Mouse (Mus musculus) gastrocnemius, postnatal 25 days (tissue): Measurements from ENCODE around the gene 1810062G17Rik. TPM values are rescaled to one million over a fixed set of nuclear protein-coding genes. Genes with fewer than 3 reads are reported as not detected.

Experiments
- DNase-seq: peaks from one replicate; pipeline ENCODE4 v3.0.0; 2022
- microRNA-seq, 2 experiments: library from miRNA; unstranded; fragments of <30 nt; microRNA quantifications; one replicate each; pipeline ENCODE4 v1.2.0; 2021; ENCODE audit warnings: borderline replicate concordance in 2 of 2
- total RNA-seq, 2 experiments: library from RNA; stranded (reverse); gene quantifications; 1 replicate in 1 of 2; 2 replicates in 1 of 2; pipeline ENCODE4 v1.2.3; 2021

Gene 1810062G17Rik
- total RNA-seq, 2 experiments from 2014 or later: not detected

- no peak for DNase-seq
Observed at GRCm38 (mm10) chr3:36505306-36505705, 29.6 kb downstream of the 1810062G17Rik start.

- DNase-seq: no peak
Observed at GRCm38 (mm10) chr3:36505809-36506735, 30.3 kb downstream of the 1810062G17Rik start.

- no peak for DNase-seq
Observed at GRCm38 (mm10) chr3:36511491-36511890, 35.8 kb downstream of the 1810062G17Rik start.

GRCm38 (mm10) chr3:36516196-36516595, 40.5 kb downstream of the 1810062G17Rik start:
- DNase-seq: no peak

- DNase-seq: no peak
Observed at GRCm38 (mm10) chr3:36521073-36522060, 45.6 kb downstream of the 1810062G17Rik start, which contains the start of gene Gm11549. Gm11549 (minus strand) TSS chr3:36521813.

- DNase-seq: no peak
Observed at GRCm38 (mm10) chr3:36522137-36522536, 46.4 kb downstream of the 1810062G17Rik start.

- no peak for DNase-seq
Observed at GRCm38 (mm10) chr3:36524466-36524865, 48.7 kb downstream of the 1810062G17Rik start.

GRCm38 (mm10) chr3:36530345-36530744, 54.6 kb downstream of the 1810062G17Rik start:
- no peak for DNase-seq

DNA sequence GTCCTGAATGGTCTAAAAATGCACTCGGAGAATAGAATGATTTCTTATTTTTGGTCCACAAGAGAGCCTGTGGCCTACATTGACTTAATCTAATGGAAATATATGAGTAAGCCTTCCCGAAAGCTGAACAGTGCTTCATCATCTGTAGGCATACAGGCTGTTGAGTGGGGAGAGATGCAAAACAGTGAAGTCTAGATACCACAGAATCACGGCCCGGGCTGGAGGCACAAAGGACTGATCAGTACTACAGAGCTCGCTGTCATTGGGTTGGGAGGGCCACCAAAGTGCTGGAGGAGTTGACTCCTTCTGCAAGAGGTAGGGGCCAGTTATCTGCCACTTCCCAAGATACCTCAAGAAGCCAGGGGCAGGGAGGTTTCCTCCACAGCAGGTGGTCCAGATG, 55.0 kb downstream of the 1810062G17Rik start:
- DNase-seq: no peak

DNA sequence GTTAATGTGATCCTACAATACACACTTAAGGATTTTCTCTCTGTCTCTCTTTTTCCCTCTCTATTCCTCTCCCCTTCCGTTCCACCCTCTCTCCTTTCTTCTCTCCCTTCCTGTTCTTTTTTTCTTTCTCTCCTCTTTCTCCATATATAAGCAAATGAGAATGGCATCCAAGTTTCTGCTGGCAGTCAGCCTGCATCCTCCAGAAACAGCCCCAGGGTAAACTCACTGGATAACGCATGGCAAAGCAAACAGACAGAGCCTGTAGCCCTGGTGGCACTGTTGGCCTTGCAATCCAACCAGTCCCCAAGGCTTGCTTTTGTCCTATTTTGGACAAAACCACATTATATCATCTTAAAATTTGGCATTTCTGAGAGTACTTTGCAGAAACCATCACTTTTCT, 55.5 kb downstream of the 1810062G17Rik start:
- DNase-seq: no peak

Small RNAs within 50 kb of the gene (microRNA-seq; reads per million reads assigned to microRNA genes)
- gene Mir7009: 0 reads per million in 2 experiments

Other genes starting within 250 kb of the 1810062G17Rik start
- 10 to 100 TPM; 50.7 to 67.3 TPM for gene Anxa5, start within 50 bp of the 1810062G17Rik start, total RNA-seq
- gene Gm11549, start 45.9 kb downstream of the 1810062G17Rik start, total RNA-seq: not detected
- gene Exosc9, start 76.7 kb downstream of the 1810062G17Rik start, total RNA-seq: 10 to 100 TPM; 13.5 to 15.0 TPM
- 1 to 10 TPM in 1 of 2 experiments, under 1 TPM in 1; 0.97 to 1.3 TPM for gene Ccna2, start 96.2 kb downstream of the 1810062G17Rik start, total RNA-seq
- 1 to 10 TPM; 7.0 to 7.6 TPM for gene Bbs7, start 137.5 kb downstream of the 1810062G17Rik start, total RNA-seq
- gene Trpc3, start 214.2 kb downstream of the 1810062G17Rik start, total RNA-seq: 1 to 10 TPM; 2.2 to 2.6 TPM